Mouse (Mus musculus) kidney, adult 2 months (tissue): ENCODE results near the gene Tmem131.

Experiments used
- CTCF ChIP-seq: fragments of 200-500 bp; conservative IDR thresholded peaks from 2 replicates; pipeline ENCODE4 v1.5.1; 2011; ENCODE audit warnings: low read depth, mild to moderate bottlenecking, control low read depth, low read length, moderate library complexity, mixed read lengths; ENCODE audit not compliant: insufficient read depth, insufficient read length
- POLR2A ChIP-seq: fragments of 200-500 bp; IDR thresholded peaks from one replicate; pipeline ENCODE4 v1.6.1; 2011; ENCODE audit warnings: low read depth, low read length, control low read depth

- TF ChIP-seq CTCF (no peak), POLR2A (no peak)
These were observed 56.3 kb downstream of the Tmem131 start for GRCm38 (mm10) chr1:36887172-36887571.
